Mouse (Mus musculus) adrenal gland, adult 8-10 months (tissue): Measurements from ENCODE around the gene Car14. TPM values are rescaled to one million over a fixed set of nuclear protein-coding genes. Genes with fewer than 3 reads are reported as not detected.
A peak's percentile ranks its signal among the peaks of the same experiment; 100 is the strongest.
"Not testable (repeated sequence)": the region's sequence is repeated elsewhere in the genome, so short reads cannot be mapped to it uniquely, and the experiment has no call there.

ENCODE experiments used
- DNase-seq: peaks from one replicate; pipeline ENCODE4 v3.0.0; 2022
- total RNA-seq, 4 experiments: library from RNA; stranded (reverse); gene quantifications; 2 replicates each; pipeline ENCODE4 v1.2.4; 2022

Gene Car14
- 1 to 10 TPM in 1 of 4 experiments, under 1 TPM in 2, not detected in 1; 0.22 to 2.4 (median 0.55) TPM for total RNA-seq

- no peak for DNase-seq
Observed at GRCm38 (mm10) chr3:95904568-95904967, at the start of gene Car14. Car14 (minus strand) TSS chr3:95904691.

- DNase-seq, result no peak
Observed at GRCm38 (mm10) chr3:95953522-95953921, 49.0 kb upstream of the Car14 start.

GRCm38 (mm10) chr3:95953023-95953422 is 48.5 kb upstream of the Car14 start:
- DNase-seq, result no peak

DNA sequence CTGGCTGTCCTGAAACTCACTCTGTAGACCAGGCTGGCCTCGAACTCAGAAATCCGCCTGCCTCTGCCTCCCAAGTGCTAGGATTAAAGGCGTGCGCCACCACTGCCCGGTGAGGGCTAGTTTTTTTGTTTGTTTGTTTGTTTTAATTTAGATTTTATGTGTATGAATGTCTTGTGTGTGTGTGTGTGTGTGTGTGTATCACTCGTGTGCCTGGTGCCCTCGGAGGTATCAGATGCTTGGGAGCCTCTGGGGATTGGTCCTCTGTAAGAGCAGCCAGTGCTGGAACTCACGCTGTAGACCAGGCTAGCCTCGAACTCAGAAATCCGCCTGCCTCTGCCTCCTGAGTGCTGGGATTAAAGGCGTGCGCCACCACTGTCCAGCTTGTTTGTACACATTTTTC is 47.1 kb upstream of the Car14 start:
- not testable (repeated sequence) for DNase-seq

DNA sequence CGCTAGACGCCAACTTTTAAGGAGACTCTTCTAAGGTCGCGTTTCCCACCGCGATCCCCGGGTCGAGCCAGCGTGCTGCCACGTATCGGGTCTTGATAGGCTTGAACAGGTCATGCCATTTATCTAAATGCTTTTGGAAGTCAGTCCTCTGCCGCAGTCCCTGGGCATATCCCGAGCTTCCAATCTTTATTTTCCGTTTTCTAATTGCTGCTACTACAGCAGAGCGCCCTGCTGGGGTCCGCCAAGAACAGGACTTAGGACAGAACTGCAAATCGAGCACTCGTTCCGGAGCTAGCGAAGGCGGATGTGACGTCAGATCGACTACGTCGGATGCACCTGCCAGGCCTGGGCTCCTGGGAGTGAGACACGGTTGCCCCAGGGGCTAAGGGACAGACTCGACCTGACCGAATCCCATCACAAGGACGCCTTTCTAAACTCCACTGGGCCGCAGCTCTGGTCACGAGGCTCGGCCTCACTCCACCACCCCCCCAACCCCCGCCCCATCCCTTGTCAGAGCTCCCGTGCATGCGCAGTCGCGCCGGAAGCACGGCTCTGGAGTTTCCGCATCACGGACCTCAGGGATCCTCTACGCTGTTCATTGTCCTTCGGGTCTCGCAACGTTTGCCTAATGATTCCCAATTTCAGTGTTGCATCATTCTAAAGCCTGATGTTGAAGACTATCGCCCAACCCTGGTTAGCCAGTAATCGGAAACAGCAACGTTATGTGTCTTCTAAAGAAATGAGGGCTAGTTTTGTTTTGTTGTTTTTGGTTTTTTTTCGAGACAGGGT is 46.5 kb upstream of the Car14 start:
- peak; percentile 84 for DNase-seq

DNA sequence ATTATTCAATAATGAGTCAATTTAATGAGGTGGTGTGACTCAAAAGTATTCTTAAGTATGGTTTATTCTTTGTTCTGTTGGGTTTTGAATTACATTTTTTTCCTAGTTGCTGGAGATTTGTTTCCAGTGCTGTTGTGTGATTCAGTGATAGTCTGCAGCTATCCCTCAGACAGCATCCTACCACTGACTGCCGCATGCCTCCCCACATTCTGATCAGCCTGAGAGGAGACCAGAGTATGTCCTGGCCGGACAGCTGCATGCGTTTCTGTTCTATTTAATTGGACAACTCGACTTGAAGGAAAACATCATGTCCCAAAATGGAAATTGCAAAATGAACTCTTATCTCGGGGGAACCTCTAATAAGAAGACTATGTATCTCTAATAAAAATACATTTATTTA is 43.8 kb upstream of the Car14 start:
- no peak for DNase-seq

- DNase-seq, result no peak
Observed at GRCm38 (mm10) chr3:95945731-95946240, 41.3 kb upstream of the Car14 start.

- no peak for DNase-seq
Observed at GRCm38 (mm10) chr3:95944742-95945141, 40.3 kb upstream of the Car14 start.

GRCm38 (mm10) chr3:95943226-95943625 is 38.7 kb upstream of the Car14 start:
- DNase-seq, result no peak

GRCm38 (mm10) chr3:95942749-95943148 is 38.3 kb upstream of the Car14 start:
- no peak for DNase-seq

- no peak for DNase-seq
Observed at GRCm38 (mm10) chr3:95938835-95939234, 34.3 kb upstream of the Car14 start.

- peak; percentile 50 for DNase-seq
Observed at GRCm38 (mm10) chr3:95938217-95938616, 33.7 kb upstream of the Car14 start.

- no peak for DNase-seq
Observed at GRCm38 (mm10) chr3:95934448-95934847, 30.0 kb upstream of the Car14 start.

DNA sequence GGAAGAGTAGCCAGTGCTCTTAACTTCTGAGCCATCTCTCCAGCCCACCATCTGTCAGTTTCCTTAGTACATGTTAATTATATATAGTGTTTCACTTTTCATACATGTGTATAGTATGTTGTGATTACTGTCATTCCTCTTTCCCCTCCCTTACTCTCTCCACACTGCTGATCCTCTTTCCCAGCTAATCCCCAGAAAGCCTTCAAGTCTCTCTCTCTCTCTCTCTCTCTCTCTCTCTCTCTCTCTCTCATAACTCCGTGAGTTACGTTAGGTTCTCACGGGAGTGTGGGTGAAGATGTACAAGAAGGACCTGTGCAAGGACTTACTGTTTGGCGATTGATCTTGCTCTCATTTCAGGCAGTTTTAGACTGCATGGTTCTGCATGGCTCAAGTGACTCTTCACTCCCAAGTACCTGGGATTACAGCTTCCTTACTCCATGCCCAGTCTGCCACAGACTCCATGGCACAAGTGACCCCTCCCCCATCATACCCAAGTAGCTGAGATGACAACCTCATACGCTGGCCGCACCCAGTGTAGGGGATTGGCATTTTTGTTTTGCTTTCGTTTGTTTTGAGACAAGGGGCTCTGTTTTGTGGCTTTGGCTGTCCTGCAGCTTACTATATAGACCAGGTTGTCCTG is 28.7 kb upstream of the Car14 start:
- no peak for DNase-seq

- DNase-seq, result no peak
Observed at GRCm38 (mm10) chr3:95932566-95932965, 28.1 kb upstream of the Car14 start.

GRCm38 (mm10) chr3:95932157-95932556 is 27.7 kb upstream of the Car14 start:
- DNase-seq, result no peak

GRCm38 (mm10) chr3:95931471-95931870 is 27.0 kb upstream of the Car14 start:
- no peak for DNase-seq

GRCm38 (mm10) chr3:95930471-95930789 is 25.9 kb upstream of the Car14 start:
- no peak for DNase-seq

DNA sequence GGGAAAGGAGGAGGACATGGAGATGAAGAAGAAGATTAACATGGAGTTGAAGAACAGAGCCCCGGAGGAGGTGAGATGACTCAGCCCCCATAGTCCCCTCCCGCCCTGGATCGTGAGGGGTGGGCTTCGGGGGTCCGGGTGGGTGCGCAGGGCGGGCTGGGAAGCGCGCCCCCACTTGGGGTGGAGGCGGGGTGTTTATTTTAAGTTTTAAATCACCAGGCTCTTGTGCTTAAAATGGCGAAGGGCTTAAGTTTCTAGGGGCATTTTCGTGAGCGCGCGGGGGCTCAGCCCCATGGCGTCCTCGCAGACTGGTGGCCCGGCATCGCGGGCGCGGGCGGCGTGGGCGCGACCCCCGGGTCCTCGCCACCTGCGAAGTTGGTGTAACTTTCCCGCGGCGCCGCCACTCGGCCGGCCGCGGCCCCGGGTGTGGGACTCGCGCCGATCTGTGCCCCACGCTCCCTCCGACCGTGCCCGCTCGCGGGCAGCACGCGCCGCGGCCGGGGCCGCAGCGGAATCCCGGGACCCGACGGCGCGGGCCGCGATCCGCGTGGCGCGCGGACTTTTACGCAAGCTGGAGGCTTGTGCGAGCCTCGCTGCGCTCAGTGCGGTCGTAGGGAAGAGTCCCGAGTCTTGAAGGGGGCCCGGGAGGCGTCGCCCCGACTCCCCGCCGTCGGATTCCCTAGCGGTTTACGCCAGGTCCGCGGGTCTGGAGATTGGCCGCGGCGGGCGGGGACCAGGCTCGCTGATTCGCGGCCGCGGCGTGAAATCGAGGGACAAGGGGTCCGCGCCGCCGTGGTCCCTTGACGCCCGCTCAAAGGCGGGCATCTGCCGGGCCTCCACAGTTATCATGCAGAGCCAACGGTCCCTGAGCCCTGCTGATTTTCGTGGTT is 25.3 kb upstream of the Car14 start:
- no peak for DNase-seq

DNA sequence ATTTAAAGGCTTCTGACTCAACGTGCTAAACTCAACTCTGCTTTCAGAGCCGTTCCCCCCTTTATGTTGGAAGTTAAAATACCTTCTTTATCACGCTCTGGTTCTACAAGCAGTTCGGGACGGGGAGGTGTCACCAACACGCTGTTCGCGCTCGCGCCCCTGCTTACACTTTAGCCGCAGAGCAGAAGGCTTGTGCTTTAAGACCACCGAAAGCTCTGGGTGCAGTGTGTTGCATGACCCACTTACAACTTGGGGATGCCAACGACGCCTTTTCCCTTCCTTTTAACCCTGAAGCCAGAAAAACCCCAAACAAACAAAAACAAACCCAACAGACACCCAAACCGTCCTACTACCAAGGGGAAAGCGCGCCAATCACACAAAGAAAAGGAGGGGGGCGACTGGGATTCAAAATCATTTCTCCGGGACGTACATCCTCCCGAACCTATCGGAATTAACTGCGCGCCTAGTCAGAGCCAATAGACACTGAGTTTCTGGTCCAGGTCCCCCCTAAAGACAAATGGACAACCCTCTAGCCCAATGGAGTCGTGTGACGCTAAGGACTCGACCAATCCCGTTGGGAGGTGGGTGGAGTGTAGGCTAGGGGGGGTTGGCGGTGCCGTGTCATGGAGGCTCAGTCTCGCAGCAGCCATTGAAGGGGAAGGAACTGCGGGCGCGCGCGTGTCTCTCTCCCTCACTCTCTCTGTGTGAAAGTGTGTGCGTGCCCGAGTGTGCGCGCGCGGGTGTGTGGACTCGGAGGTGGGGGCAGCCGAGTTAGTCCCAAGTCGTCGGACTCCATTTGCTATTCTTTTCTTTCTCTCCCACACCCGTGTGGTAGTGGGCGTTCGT is 24.4 kb upstream of the Car14 start, which contains the start of gene Anp32e:
Gene Anp32e, plus strand, starts transcription at position 589 of the 846 bp plus-strand sequence.
- DNase-seq, result peak; percentile 98

- no peak for DNase-seq
Observed at GRCm38 (mm10) chr3:95928261-95928657, 23.8 kb upstream of the Car14 start.

DNA sequence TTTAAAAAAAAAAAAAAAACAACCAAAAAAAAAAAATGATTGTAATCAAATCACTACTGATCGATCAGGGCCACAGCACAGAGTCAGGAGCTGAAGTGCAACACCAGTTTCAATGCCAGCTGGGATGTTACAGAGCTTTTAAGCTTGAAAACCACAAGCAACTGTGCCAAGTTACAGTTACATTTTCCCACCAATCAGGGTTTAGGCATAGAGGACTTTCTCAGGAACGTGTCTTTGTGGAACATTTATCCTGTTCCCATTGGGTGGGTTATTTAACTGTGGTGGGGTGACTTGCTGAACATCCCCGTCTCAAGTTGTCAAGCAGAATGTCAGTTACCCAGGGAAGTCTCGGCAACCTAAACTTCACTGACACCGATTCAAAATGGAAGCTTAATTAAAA is 20.6 kb upstream of the Car14 start:
- no peak for DNase-seq
